Mouse (Mus musculus): ENCODE results near the gene Ranbp17. TPM values are rescaled to one million over a fixed set of nuclear protein-coding genes. Genes with fewer than 3 reads are reported as not detected.
"Not testable (repeated sequence)": the region's sequence is repeated elsewhere in the genome, so short reads cannot be mapped to it uniquely, and the experiment has no call there.

Gene Ranbp17
- polyA plus RNA-seq (2017; shearing (Covaris generic)): under 1 TPM in 1 of 3 experiments, not detected in 2; 0.49 TPM

DNA sequence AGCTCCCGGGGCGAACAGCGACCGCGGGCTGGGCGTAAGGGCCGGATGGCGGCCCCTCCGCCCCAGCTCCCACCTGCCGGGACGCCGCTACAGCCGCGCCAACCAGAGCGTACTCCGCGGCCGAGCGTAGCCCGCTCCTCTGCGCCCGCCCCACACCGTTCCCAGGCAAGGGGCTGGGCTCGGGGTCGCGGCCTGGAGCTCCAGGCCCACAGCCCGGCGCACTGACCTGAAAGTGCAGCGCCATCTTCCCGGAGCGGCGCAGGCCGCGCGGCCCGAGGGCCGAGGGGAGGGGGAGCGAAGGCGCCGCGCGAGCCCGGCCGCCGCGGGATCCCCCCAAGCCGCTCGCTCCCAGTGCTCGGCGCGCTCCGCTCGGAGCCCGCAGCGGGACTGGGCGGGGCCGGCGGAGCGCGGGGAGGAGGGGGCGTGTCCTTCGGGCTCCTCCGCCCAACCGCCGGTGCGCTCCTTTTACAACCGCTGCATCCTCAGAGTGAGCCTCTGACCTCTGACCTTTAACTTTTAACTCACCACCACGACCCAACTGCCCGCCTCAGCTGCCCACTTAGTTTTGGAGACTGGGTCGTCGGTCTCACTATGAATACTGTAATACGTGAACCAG, at the start of gene Ranbp17:
TSS of gene Ranbp17 (minus strand) at position 371 of the 616 bp plus-strand sequence.
- ATAC-seq: no peak

DNA sequence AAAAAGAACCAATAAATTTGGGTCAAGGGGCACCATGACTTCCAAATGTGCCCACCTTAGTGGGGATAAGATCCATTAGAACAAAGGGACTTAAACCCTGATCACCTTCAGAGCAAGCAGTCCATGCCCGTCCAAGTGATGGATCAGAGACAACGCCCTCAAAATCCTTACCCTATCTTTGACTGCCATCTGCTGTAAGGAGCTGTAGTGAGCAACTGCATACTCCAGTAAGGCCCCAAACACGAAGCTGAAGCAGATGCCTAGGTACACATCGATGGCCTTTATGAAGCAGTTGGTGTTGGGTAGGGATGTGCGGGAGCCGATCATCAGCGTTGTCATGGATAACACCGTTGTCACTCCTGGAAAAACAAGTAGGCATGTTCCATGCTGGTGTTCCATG, 40.6 kb upstream of the Ranbp17 start:
- no peak for ATAC-seq

GRCm38 (mm10) chr11:33550861-33551560, 37.5 kb upstream of the Ranbp17 start:
- ATAC-seq: no peak

DNA sequence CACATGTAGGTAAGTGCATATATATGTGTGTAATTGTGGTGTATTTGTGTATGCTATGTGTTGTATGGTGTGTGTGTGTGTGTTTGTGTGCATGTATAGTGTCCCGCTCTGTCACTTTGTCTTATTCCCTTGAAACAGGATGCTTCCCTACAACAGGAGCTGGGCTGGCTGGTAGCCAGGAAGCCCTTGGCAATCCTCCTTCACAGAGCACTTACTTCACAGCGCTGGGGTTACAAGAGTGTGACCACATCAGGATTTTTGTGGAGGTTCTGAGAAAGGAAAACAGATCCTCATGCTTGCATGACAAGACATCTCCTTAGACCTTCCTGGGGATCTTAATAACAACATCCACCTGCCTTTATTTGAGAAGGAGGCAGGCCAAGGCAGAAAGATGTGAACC, 33.8 kb upstream of the Ranbp17 start:
- no peak for ATAC-seq

GRCm38 (mm10) chr11:33544945-33545344, 31.4 kb upstream of the Ranbp17 start:
- ATAC-seq: no peak

DNA sequence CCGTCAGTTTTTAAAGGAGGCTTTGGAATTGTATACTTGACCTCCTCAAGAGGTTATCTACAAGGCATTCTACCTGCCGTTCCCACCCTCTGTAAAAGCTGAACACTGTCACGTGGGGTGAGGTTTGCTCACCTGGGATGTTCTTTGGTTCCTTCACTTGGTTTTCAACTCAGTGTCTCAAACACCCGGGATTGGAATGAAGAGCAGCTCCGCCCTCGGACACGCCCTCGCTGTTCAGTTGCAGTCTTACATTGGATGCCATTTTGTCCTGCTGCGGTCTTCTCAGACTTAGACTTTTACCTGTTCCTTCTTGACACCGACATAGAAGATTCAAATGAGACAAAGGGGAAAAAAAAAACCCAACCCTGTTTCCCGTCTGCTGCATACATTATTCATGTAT, 30.6 kb upstream of the Ranbp17 start:
- no peak for ATAC-seq

- ATAC-seq: no peak
These were observed 24.0 kb upstream of the Ranbp17 start for GRCm38 (mm10) chr11:33537390-33538125.

DNA sequence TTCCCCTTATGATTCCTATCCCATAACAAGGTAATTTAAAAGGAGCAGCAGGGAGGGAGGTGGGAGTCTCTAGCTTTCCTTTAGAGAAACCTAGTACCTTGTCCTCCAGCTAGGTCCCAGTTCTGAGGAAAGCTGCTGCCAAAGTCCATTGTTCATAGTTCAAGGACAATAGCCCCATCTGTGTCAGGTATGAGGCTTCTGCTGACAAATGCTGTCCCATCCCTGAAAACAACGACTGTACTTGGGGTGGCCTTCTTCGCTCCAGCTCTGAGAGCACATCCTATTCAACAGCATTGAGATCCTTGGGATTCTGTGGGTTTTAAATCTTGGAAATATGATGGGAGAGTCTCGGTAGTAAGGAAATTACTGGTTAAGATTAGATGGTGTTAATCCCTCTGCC, 23.1 kb upstream of the Ranbp17 start:
- no peak for ATAC-seq

DNA sequence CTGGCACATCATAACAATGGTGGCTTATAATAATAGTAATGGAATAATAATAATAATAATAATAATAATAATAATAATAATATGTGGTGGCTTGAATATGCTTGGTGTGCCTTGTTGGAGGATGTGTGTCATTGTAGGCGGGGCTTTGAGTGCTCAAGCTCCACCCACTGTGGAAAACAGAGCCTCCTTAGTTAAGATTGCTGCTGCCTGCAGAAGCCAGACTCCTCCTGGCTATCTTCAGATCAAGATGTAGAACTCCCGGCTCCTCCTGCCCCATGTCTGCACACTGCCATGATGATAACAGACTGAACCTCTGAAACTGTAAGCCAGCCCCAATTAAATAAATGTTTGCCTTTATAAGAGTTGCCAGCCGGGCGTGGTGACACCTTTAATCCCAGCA, 21.0 kb upstream of the Ranbp17 start:
- no peak for ATAC-seq

DNA sequence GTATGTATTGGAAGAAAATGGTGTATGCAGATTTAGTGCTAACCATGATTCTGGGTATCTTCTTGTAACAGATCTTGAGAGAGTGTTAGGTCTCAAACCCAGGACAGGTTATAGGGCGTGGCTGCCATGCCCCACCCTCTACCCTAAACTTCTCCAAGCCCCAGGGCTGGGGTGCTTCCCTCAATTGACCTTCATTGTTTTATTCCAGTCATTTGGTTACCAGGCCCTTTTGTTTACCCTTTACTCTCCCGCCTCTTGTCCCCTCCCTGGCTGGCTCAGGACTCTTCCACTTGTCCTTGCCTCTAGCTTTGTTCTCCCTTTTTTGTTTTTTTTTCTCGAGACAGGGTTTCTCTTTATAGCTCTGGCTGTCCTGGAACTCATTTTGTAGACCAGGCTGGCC, 20.0 kb upstream of the Ranbp17 start:
- ATAC-seq: no peak

DNA sequence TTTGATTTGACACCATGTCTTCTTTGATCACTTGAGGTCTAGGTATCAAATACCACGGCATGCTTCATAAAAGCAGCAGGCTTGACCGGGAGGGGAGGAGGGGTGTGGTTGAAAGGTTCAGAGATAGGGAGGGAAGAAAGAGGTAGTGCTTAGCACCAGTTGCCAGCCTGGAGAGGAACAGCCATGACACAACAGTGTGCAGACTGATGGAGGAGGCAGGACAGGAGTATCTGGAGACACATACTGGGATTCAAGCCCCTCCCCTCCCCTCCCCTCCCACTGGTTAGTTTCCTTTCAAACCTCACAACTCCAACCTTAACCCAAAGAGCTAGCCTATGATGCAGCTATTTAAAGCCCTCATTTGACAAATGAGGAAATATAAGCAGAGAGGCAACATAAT, 16.0 kb upstream of the Ranbp17 start:
- ATAC-seq: no peak

GRCm38 (mm10) chr11:33512854-33513375, 631 bp downstream of the Ranbp17 start:
- no peak for ATAC-seq

DNA sequence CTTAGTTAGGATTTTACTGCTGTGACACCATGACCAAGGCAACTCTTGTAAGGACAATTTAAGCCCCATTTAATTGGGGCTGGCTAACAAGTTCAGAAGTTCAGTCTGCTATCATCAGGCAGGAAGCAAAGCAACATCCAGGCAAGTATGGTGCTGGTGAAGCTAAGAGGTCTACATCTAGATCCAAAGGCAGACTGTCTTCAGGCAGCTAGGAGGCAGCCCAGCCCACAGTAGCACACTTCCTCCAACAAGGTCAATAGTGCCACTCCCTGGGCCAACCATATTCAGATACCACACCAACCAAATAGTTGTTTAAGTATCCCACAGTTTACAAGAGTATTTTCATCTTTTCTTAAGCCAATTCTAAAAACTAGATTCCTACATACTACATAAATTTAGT, 4.1 kb downstream of the Ranbp17 start:
- no peak for ATAC-seq

DNA sequence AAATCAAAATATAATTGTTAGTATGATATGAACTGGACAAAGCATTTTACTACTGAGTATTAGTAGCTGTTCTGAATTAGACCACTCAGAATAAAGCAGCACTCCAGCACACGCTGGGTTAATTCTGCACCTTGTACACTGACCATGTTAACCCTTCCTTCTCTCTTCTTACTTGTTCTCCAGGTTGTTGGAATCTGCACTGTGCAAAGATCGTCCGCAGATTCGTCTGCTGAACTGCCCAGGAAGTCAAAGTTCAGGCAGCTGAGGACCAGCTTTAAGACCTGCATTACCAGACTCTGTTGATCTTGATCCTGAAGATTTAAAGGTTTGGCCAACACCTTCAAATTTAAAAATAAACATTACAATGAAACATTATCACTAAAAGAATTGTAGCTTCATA, 27.8 kb downstream of the Ranbp17 start:
- no peak for ATAC-seq

DNA sequence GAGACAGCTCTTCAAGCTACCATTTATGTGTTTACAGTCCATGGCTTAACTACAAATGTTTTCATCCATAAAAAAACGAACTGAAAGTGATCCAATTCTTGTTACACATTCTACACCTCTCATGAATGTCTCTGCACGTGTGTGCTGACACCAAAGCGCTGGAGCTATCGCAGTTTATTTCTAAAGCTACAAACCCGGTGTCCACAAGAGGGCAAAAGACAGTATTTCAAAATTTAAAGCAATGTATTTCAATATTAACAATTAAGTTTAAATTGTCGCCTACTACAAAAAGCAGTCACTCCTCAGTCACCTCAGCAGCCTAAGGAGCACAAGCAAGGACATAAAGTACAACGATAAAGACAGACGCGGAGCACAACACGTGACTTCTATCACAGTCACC, 33.1 kb downstream of the Ranbp17 start:
- ATAC-seq: no peak

- no peak for ATAC-seq
These were observed 34.3 kb downstream of the Ranbp17 start for GRCm38 (mm10) chr11:33479209-33479608.

- ATAC-seq: no peak
These were observed 36.9 kb downstream of the Ranbp17 start for GRCm38 (mm10) chr11:33476634-33477033.

- no peak for ATAC-seq
These were observed 52.4 kb downstream of the Ranbp17 start for GRCm38 (mm10) chr11:33461172-33461571.

- no peak for ATAC-seq
These were observed 59.5 kb downstream of the Ranbp17 start for GRCm38 (mm10) chr11:33454069-33454468.

- no peak for ATAC-seq
These were observed 79.7 kb downstream of the Ranbp17 start for GRCm38 (mm10) chr11:33433813-33434212.

DNA sequence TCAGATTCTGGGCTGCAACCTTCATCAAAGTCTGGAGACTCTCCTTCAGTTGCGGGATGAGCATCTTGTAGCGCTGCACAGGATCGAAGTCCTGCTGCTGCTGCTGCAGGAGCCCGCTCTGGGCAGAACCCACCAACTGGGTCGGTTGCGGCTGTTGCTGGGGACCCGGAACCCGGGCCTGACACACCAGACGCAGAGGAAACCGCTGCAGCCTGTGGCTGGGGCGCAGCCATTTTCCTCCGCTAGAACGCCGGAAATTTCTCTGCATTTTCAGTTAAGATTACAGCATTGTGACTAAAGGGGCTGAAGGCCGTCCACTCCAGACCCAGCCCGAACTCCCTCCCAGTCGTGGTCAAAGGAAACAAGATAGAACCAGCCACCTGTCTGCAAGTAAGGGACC, 85.3 kb downstream of the Ranbp17 start:
- not testable (repeated sequence) for ATAC-seq

DNA sequence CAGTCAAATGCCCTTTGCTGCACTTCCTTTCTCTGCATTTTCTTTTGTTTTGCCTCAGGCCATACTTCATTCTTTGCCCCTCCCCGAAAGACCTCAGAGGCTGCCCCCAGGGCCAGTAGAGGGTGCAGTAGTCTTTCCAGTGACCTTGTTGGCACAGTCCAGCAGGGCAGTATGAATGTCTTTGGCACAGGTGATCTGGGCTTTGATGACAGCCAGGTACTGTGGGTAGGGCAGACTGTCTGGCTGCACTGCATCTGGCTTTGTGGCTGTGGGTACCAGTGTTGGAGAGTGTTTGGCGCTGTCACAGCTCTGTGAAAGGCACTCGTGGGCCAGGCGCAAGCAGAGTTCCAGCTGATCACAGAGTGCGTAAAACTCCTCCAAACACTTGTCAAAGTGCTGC, 85.8 kb downstream of the Ranbp17 start:
- ATAC-seq: not testable (repeated sequence)

- no peak for ATAC-seq
These were observed 91.3 kb downstream of the Ranbp17 start for GRCm38 (mm10) chr11:33422226-33422625.

- ATAC-seq: no peak
These were observed 108.9 kb downstream of the Ranbp17 start for GRCm38 (mm10) chr11:33404651-33405050.
